Mouse (Mus musculus): Measurements from ENCODE around the gene Coq8a.

The Coq8a gene

GRCm38 (mm10) chr1:180175635-180176034, 23.8 kb downstream of the Coq8a start:
- no peak for DNase-seq (ENCODE audit: low read depth, low spot score)

GRCm38 (mm10) chr1:180175167-180175566, 24.2 kb downstream of the Coq8a start:
- peak; percentile 56 for DNase-seq (ENCODE audit: low read depth, low spot score)

DNA sequence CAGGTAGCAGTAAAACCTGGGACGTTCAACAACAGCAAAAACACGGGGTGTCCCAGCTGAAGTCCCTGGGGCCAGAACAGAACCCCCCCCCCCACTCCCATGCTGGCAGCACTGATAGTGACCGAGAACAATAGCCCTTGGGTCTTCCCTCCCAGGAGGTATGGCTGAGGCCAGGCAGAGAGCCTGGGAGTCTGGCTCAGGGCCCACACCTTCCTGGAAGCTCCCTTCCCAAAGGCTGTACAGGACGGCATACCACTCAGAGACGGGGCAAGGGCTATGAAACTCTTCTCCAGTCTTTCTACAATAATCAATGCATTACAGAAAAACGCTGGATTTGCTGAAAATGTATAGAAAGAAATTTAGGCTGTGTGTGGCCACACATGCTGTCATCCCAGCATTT, 24.7 kb downstream of the Coq8a start:
- DNase-seq (ENCODE audit: low read depth, low spot score), result no peak

- DNase-seq (ENCODE audit: low read depth, low spot score), result no peak
These were observed 26.4 kb downstream of the Coq8a start for GRCm38 (mm10) chr1:180173017-180173416.

DNA sequence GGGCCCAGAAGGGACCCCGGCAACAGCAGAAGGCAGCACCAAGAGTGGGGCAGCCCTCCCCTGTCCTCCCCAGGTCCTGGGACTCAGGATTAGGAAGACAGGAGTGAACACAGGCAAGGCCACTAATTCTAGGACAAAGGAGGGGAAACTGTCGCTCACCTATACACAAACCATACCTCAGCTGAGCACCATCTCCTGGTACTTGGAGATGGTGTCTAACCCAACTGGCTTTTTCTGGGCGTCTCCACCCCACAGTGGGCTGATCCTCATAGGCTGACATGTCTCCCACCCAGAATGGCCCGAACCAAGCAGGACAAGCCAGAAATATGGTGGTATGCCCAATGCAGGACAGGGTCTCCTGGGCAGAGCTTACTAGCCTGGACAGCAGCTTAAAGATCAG, 26.8 kb downstream of the Coq8a start:
- DNase-seq (ENCODE audit: low read depth, low spot score), result no peak

DNA sequence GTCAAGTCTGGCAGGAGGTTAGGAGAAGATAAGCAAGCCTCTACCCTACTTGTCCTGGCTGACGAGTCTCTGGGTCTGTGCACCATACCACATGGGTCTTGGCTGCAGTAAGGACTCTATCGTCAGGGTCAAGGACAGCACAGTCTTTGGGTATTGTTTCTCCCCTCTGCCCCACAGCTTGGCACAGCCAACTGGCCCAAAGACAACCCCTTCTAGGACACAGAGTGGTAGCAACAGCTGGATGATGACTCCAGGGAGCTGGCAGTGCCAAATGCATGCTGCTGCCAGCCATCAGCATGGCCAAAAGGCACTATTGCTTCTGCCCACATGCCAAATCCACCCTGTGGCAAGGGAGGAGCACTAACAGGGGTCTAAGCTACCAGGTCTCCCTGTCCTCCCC, 27.5 kb downstream of the Coq8a start:
- no peak for DNase-seq (ENCODE audit: low read depth, low spot score)

DNA sequence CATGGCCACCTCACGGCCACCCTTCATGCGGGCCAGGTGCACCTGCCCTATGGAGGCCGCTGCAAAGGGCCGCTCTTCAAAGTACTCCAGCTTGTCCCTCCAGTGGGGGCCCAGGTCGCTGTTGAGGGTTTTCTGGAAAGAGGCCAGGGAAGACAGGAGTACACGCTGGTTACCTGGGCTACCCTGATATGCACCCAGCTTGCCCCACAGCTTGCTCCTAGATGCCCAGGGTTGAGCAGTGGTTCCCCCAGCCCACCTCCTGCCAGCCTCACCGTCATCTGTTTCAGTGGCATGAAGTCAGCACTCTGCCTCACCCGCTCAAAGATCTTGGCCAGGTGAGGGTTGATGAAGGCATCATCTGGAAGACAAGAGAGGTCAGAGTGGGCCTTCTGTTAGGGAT, 29.3 kb downstream of the Coq8a start:
- DNase-seq (ENCODE audit: low read depth, low spot score), result no peak

DNA sequence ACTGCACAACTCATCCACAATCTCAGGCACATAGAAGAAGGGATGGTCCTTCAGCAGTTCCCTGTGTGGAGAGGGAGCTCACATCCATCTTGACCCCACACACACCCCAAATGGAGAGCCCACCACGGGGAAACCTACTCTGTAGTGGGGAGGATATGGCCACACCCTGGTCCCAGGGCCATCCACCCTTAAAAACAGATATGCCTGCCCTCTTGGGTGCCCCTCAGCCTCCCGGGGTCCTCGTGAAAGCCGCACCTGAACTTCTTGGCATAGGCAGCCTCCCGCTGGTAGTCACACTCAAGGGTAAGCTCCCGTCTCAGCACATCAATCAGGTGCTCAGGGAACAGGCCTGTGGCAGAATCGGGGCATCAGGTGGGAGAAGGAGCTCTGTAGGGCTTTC, 30.2 kb downstream of the Coq8a start:
- DNase-seq (ENCODE audit: low read depth, low spot score), result no peak

- DNase-seq (ENCODE audit: low read depth, low spot score), result no peak
These were observed 31.1 kb downstream of the Coq8a start for GRCm38 (mm10) chr1:180168294-180168693.

DNA sequence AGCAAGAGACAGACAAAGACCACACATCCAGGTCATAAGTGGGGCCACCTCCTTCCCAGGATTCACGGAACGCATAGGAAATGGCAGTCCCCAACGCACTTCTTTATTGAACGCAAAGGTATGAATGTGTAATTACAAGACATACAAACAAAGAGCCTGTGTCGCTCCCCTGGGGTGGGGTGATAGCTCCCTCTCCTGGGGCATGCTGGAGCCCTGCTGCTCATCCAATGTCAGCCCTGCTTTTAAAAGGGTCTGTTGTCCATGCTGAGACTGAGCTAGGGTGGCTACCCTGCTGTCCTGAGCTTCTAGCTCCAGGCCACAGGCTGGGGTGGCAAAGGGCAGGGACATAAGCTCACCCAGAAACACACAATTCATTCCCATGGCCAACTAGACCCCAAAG, 32.9 kb downstream of the Coq8a start:
- no peak for DNase-seq (ENCODE audit: low read depth, low spot score)

GRCm38 (mm10) chr1:180162986-180163385, 36.4 kb downstream of the Coq8a start:
- no peak for DNase-seq (ENCODE audit: low read depth, low spot score)

DNA sequence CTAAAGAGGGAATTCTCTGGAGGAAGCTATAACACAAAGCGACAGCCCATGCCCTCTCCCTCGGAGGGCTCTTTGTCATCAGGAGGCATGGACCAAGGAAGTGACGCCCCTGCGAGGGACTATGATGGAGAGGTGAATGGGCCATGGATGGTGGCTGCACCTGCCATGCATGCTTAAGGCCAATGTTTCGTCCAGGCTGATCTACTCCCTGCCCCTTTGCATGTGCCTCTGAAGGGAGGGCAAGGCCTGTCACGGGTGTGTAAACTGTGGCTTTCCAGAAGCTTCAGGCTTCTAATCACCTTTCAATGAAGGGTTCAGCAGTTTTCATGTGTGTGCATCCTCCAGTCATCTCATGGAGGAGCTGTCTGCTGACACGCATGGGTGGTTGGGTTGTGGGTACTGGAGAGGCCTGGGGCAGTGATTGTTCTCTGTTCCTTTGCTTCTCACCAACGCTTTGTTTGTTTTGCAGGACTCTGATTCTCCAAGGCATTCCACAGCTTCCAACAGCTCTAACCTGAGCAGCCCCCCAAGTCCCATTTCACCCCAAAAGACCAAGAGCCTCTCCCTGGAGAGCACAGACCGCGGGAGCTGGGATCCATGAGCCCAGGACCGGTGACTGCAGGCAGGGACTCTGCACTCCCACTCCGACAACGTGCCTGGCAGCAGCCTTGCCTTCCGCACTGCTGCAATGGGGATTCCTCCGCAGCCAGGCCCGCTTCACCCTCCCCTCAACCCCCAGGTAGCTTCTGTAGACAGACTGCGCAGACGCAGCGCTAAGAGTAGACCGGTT, 37.6 kb downstream of the Coq8a start:
- DNase-seq (ENCODE audit: low read depth, low spot score), result no peak

DNA sequence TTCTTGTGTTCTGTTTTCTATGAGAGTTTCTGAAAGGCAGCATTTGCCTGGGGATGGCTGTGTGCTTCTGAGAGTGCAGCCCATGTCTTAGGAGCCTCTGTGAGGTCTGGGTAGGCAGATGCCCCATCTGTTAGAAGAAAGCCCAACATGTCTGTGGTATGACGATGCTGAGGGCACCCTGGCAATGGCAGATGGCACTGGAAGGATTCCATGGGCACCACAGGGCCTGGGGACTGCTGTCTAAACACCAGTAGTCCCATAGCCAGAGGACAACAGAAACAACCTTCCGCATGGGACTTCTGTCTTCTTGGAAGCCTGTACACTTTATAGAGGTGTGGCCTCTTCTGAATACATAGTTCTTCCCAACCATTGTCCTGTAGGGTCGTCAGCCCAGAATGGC, 38.2 kb downstream of the Coq8a start:
- no peak for DNase-seq (ENCODE audit: low read depth, low spot score)

DNA sequence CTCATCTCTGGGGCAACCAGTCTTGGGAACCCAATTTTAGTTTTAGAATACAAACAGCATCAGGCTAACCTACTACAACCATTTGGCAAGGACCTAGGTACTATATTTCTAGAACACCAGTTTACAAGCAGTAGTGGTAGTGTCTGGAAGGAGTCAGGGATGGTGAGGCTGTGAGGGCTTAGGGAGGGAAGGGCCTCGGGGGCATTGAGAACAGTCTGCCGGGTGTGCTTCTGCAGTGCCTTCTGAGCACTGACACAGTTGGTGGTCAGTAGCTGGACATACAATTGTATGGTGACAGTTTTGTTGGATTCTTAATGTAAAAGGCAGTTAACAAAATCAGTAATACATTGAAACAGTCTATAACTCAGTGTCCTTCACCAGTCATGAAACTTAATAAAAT, 38.9 kb downstream of the Coq8a start:
- DNase-seq (ENCODE audit: low read depth, low spot score), result no peak

- no peak for DNase-seq (ENCODE audit: low read depth, low spot score)
These were observed 40.8 kb downstream of the Coq8a start for GRCm38 (mm10) chr1:180158648-180159047.

DNA sequence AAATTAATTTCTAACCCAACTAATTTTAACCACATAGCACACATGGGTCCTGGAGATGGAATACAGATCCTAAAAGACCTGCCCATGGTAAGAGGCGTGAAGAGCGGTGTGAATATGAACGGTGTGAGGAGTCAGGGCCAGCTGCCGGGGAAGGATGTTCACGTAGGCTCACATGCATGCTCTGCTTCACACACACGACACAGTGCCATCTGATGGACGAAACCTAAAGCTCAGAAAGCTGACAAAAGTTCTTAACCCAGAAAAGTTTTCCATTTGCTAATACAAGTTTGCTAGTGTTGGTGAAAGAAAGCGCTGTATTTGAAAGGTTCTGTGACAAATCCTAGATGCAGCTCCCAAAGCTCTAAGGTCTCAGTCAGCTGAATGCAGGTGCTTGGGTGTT, 48.2 kb downstream of the Coq8a start:
- DNase-seq (ENCODE audit: low read depth, low spot score), result peak; percentile 30

GRCm38 (mm10) chr1:180148563-180148962, 50.8 kb downstream of the Coq8a start:
- DNase-seq (ENCODE audit: low read depth, low spot score), result no peak

GRCm38 (mm10) chr1:180148036-180148435, 51.4 kb downstream of the Coq8a start:
- no peak for DNase-seq (ENCODE audit: low read depth, low spot score)

DNA sequence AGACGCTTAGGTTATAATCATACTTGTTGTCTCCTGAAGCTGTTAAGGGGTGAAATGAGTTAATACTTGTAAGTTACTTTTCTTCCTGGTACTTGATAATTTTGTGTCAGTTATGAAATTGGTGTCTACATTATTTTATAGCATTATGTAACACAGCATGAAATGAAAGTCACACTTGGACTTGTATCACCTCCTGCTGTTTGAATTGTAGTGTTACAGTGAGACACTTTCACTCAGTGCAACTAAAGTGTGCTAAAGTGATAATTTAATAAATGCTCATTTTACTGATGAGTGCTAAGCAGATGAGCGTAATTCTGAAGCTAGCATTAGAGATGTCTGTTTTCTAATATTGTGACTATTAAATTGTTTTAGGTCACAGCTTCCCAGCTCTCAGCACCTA, 58.4 kb downstream of the Coq8a start:
- DNase-seq (ENCODE audit: low read depth, low spot score), result no peak

DNA sequence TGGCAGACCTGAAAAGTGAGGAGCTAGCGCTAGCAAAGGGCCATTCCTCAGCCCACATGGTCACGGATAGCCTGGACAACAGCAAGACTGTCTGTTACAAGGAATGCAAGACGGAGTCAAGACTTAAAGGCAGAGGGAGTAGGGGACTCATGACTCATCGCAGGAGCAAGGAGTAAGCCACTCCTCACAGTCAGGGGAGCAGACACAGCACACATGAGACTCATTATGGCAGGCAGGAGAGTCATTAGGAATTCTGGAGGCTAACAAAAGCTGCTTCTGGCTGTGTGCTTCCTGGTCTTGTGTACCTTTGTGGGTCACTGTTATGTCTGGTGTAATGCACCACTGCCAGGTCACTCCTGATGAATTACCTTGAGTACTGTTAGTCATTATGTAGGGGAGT, 60.2 kb downstream of the Coq8a start:
- DNase-seq (ENCODE audit: low read depth, low spot score), result no peak

DNA sequence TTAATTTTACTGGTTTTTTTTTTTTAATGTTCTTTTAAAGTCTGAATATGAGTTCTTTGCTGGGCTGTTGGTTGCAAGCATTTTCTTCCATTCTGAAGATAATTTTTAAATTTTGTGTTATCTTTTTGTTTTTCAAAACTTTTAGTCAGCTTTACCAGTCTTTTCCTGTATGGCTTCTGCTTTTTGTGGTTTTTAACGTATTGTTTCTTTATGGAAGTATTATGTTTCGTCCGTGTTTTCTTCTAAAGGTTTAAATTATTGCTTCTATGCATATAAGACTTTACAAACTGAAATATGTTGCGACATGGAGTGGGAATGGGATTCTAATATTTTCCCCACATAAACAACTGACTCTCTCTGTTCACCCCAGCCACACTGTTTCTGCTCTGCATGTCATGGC, 67.2 kb downstream of the Coq8a start:
- no peak for DNase-seq (ENCODE audit: low read depth, low spot score)

DNA sequence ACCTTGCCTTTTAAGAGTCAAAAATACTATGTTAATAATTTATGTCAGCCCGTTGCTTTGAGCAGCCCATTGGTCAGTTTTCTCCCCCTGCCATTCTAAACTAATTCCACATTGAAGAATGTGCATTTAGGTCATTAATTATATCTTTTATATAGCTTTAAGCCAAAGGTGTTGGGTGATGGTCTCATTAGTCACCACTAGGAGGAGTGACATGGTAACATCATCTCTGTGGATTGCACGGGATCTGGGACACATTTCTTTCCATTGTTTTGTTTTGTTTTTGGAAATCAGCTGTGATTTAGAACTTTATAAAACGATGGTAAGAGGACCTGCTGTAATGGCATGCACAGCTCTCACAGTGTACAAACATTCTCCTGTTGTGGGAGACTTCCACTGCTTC, 68.0 kb downstream of the Coq8a start:
- DNase-seq (ENCODE audit: low read depth, low spot score), result peak; percentile 28

DNA sequence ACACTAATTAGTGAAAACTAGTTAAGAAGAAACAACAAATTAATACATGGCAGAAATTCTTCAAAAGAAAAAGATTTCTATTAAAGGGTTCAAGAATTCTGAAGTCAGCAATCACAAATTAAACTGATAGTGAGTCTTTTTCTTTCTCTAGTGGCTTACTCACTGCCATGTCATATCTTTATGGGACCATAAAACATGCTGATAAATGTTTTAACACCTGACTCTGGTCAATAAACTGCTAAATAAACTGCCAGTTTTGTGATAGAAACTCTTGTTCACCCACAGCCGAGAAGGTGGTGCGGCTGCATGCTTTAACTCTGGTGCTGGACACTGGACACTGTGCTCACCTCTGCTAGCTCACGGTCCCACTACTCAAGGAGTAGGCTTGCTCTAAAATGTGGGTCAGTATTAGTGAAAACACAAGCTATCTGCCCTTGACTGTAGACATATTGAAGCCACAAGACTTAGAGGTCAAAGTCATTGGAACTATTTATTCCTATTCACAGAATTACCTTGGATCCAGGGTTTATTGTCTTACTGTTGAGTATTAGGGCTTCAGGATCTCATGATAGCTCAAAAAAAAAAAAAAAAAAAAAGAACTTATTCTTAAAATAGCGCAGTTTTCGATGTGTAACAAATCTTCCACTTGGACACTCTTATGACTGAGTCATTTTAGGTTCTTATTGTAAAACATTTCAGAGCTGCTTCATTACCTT, 71.2 kb downstream of the Coq8a start:
- no peak for DNase-seq (ENCODE audit: low read depth, low spot score)
